Mouse (Mus musculus) T-helper 17 cell (primary cell): ENCODE data around the gene Cwc25.

Experiments used
- in situ Hi-C, 2 experiments: fragments of 300-600 bp; cut with MboI, MseI; formaldehyde crosslinking; loops; 1 replicate in 1 of 2; 2 replicates in 1 of 2; pipeline ENCODE4 v1.15.1; 2025; ENCODE audit warnings: high pct_unique_total_duplicates in 2 of 2

The Cwc25 gene

GRCm38 (mm10) chr11:97801409-97802193, 35.2 kb upstream of the Cwc25 start:
- in situ Hi-C loops, result loop anchor here in 1 of 2 experiments (5.0 kb wide), 1 partner anchor 36 kb away; no protein-coding TSS in a partner anchor

- in situ Hi-C loops, result loop anchor here in 1 of 2 experiments (5.0 kb wide), 1 partner anchor 36 kb away; no protein-coding TSS in a partner anchor
These were observed 34.5 kb upstream of the Cwc25 start for GRCm38 (mm10) chr11:97800691-97801408.

GRCm38 (mm10) chr11:97799994-97800690, 33.8 kb upstream of the Cwc25 start:
- in situ Hi-C loops, result loop anchor here (5.0 to 10.0 kb wide), 4 partner anchors 37 to 187 kb away; partner anchors contain the start of genes Plxdc1 (in 2 of the 2) and Fbxo47 (in 1 of the 2)

- in situ Hi-C loops, result loop anchor here (5.0 to 10.0 kb wide), 3 partner anchors 83 to 188 kb away; partner anchors contain the start of genes Plxdc1 (in 2 of the 2) and Fbxo47 (in 1 of the 2)
These were observed 33.0 kb upstream of the Cwc25 start for GRCm38 (mm10) chr11:97799146-97799993.

GRCm38 (mm10) chr11:97798782-97799145, 32.4 kb upstream of the Cwc25 start, which contains the start of gene Lasp1:
Gene Lasp1, plus strand, starts transcription at chr11:97799000.
- in situ Hi-C loops, result loop anchor here (5.0 to 10.0 kb wide), 3 partner anchors 84 to 189 kb away; partner anchors contain the start of genes Plxdc1 (in 2 of the 2) and Fbxo47 (in 1 of the 2)

GRCm38 (mm10) chr11:97798083-97798435, 31.7 kb upstream of the Cwc25 start:
- in situ Hi-C loops, result loop anchor here (5.0 to 10.0 kb wide), 3 partner anchors 84 to 189 kb away; partner anchors contain the start of genes Plxdc1 (in 2 of the 2) and Fbxo47 (in 1 of the 2)

- in situ Hi-C loops, result loop anchor here (5.0 to 10.0 kb wide), 3 partner anchors 85 to 190 kb away; partner anchors contain the start of genes Plxdc1 (in 2 of the 2) and Fbxo47 (in 1 of the 2)
These were observed 31.2 kb upstream of the Cwc25 start for GRCm38 (mm10) chr11:97797369-97798082.

- in situ Hi-C loops, result loop anchor here (5.0 to 10.0 kb wide), 3 partner anchors 85 to 190 kb away; partner anchors contain the start of genes Plxdc1 (in 2 of the 2) and Fbxo47 (in 1 of the 2)
These were observed 30.6 kb upstream of the Cwc25 start for GRCm38 (mm10) chr11:97796910-97797309.

- in situ Hi-C loops, result loop anchor here in 1 of 2 experiments (5.0 to 10.0 kb wide), 3 partner anchors 44 to 192 kb away; partner anchors contain the start of genes Fbxo47 and Plxdc1
These were observed 26.8 kb upstream of the Cwc25 start for GRCm38 (mm10) chr11:97793165-97793564.

- in situ Hi-C loops, result loop anchor here in 1 of 2 experiments (5.0 to 10.0 kb wide), 3 partner anchors 46 to 194 kb away; partner anchors contain the start of genes Fbxo47 and Plxdc1
These were observed 24.6 kb upstream of the Cwc25 start for GRCm38 (mm10) chr11:97790778-97791438.

- in situ Hi-C loops, result loop anchor here (5.0 to 10.0 kb wide), 4 partner anchors 48 to 415 kb away; partner anchors contain the start of genes Cdk12 (in 1 of the 2), Fbxo47 (in 1 of the 2) and Plxdc1 (in 1 of the 2)
These were observed 23.4 kb upstream of the Cwc25 start for GRCm38 (mm10) chr11:97789727-97790126.

GRCm38 (mm10) chr11:97787961-97788360, 21.6 kb upstream of the Cwc25 start:
- in situ Hi-C loops, result loop anchor here in 1 of 2 experiments (10.0 kb wide), 1 partner anchor 417 kb away; the partner anchor contains the start of gene Cdk12

- in situ Hi-C loops, result loop anchor here in 1 of 2 experiments (10.0 kb wide), 1 partner anchor 422 kb away; the partner anchor contains the start of gene Cdk12
These were observed 16.2 kb upstream of the Cwc25 start for GRCm38 (mm10) chr11:97782564-97782895.

GRCm38 (mm10) chr11:97781832-97782563, 15.6 kb upstream of the Cwc25 start, which contains the start of gene Rpl23:
Gene Rpl23, minus strand, starts transcription at chr11:97782437.
- in situ Hi-C loops, result loop anchor here in 1 of 2 experiments (10.0 kb wide), 1 partner anchor 423 kb away; the partner anchor contains the start of gene Cdk12

GRCm38 (mm10) chr11:97781478-97781831, 15.1 kb upstream of the Cwc25 start:
- in situ Hi-C loops, result loop anchor here in 1 of 2 experiments (10.0 kb wide), 1 partner anchor 423 kb away; the partner anchor contains the start of gene Cdk12

GRCm38 (mm10) chr11:97779968-97780701, 13.8 kb upstream of the Cwc25 start:
- in situ Hi-C loops, result loop anchor here in 1 of 2 experiments (10.0 kb wide), 1 partner anchor 425 kb away; the partner anchor contains the start of gene Cdk12

- in situ Hi-C loops, result no loop called here
These were observed 12.6 kb upstream of the Cwc25 start for GRCm38 (mm10) chr11:97778918-97779317.
